Mouse (Mus musculus): Measurements from ENCODE around the gene Ubxn2a. TPM values are rescaled to one million over a fixed set of nuclear protein-coding genes. Genes with fewer than 3 reads are reported as not detected.

Gene Ubxn2a
- polyA plus RNA-seq, 1 experiment from 2014 or later: 28.4 TPM

DNA sequence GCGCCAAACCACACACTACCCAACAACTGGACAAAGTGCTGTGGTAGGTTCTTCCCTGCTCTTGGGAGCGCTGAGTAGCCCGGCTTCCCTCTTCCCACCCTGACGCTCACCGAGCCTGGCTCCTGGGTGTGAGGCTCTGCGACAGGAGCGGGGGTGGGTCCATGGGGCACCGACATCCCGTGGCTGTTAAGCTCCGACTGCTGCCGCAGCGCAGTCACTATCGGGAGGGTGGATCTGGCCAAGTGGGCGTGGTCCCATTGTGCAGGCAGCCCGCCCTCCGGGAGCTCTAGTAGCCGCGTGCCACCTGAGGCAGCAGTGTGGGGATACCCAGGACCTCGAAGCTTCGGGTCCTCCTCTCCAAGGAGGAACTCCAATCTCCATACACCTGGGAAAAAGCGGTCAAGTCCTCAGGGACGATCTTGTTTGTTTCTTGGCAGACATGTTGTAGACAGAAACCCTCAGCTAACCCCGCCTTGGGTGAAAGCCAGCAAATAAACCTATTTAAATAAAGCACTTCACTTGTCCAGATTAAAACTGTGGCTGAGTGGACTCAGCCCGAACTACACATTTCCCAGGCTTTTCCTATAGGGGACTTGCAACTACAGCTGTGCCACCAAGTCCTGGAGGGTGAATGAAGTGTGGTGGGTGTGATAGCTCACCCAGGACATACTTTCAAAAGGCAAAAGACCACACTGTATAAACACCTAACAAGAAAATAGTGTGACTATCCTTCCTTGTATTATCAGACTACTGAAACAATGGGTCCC is 33.2 kb downstream of the Ubxn2a start, which contains the start of gene Mfsd2b:
TSS of gene Mfsd2b (minus strand) at position 199 of the 767 bp plus-strand sequence.
- H3K27ac ChIP-seq: no peak within 1 kb of the TSS
- H3K9me3 ChIP-seq (replicated peaks): no peaks in the 10 kb centered on the region
- H3K4me1 ChIP-seq: peaks cover 11% of the 10 kb centered on the region; the same call in 1 of the 2 replicates
- H3K4me2 ChIP-seq: peak within 1 kb of the TSS; percentile 75
- peak; percentile 94 for ATAC-seq (replicated peaks; ENCODE audit: low FRiP score)
- H3K36me3 ChIP-seq: peaks cover 6% of the 10 kb centered on the region
- peak within 1 kb of the TSS; percentile 35 for H3K9ac ChIP-seq
- H3K27me3 ChIP-seq: peaks cover 10% of the 10 kb centered on the region; the same call in 1 of the 2 replicates
- 3% methylated on average over 24 of the region's 24 CpGs for WGBS
- H3K4me3 ChIP-seq (replicated peaks): peak within 1 kb of the TSS; percentile 36

DNA sequence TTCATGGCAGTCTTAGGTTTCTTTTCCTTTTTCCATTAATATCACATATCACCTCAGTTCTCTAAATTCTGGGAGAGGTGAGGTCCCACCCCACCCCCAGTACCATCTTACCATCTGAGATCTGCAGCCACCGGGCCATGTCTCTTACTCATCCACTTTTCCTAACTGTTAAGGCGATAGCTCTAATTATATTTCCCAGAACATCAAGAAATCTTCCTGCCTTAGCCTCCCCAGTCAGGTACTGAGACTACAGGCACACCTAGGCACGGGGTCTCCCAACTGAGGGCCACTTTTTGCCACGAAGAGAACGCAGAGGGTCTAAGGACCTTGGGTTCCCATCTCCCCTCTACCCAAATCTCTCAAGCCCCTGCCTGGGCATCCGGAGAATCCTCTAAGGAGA is 34.0 kb downstream of the Ubxn2a start:
- whole genome bisulfite sequencing: 78% methylated on average over 6 of the region's 6 CpGs
- peaks cover 11% of the 10 kb centered on the region; the same call in 1 of the 2 replicates for H3K4me1 ChIP-seq
- H3K4me2 ChIP-seq: peak overlapping the region; percentile 75
- no peak overlapping the region for H3K27ac ChIP-seq
- H3K4me3 ChIP-seq (replicated peaks): peak overlapping the region; percentile 36; the same call in 1 of the 2 replicates
- peaks cover 10% of the 10 kb centered on the region; the same call in 1 of the 2 replicates for H3K27me3 ChIP-seq
- no peaks in the 10 kb centered on the region for H3K9me3 ChIP-seq (replicated peaks)
- ATAC-seq (replicated peaks; ENCODE audit: low FRiP score): no peak
- no peak overlapping the region for H3K9ac ChIP-seq
- no peaks in the 10 kb centered on the region for H3K36me3 ChIP-seq

DNA sequence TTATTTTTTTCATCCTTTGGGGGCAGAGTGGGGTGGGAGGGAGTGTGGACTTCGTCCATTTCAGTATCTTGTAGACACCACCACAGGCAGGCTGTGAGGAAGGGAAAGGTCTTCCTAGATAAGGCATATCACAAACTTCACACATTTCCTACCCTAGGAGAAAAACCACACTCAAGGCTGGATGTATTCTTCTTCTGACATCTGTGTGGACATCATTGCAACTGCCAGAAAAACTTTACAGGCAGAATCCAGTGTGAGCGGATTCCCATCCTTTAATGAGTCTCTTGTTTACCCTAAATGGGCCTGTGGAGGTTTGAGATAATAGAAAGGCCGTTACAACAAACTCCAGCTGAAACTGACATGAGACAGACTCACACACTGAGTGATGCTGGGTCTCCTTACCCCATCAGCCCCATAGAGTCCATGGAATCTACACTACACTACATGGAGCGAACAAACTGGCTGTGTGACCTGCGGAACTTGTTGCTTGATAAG is 34.5 kb downstream of the Ubxn2a start:
- peaks cover 11% of the 10 kb centered on the region; the same call in 1 of the 2 replicates for H3K4me1 ChIP-seq
- no peaks in the 10 kb centered on the region for H3K9me3 ChIP-seq (replicated peaks)
- H3K4me2 ChIP-seq: no peak overlapping the region
- ATAC-seq (replicated peaks; ENCODE audit: low FRiP score): 0 out of 2 replicates have a peak, but pooled peaks have one; percentile 22
- no peak overlapping the region for H3K4me3 ChIP-seq (replicated peaks)
- no peaks in the 10 kb centered on the region for H3K36me3 ChIP-seq
- 84% methylated on average over 5 of the region's 5 CpGs for WGBS
- peaks cover 10% of the 10 kb centered on the region; the same call in 1 of the 2 replicates for H3K27me3 ChIP-seq
- no peak overlapping the region for H3K27ac ChIP-seq
- H3K9ac ChIP-seq: no peak overlapping the region

DNA sequence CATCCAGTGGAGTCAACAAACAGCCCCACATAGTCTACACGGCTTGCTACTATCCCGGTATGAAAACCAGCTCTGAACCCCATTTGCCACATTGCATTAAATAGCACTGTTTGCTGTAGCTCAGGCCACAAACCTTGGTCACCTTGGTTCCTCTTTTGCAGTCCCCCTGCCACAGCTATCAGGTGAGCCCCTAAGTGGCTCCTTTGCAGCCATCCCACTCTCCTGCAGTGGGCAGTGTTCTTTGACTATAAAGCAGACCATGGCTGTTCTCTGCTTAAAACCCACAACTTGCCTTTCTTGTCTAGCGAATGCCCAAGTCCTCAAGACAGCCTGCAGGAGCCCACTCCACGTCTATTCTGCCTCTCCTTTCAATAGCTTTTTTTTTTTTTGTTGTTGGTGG is 35.2 kb downstream of the Ubxn2a start:
- Histone ChIP-seq H3K9ac (no peak overlapping the region), H3K36me3 (no peaks in the 10 kb centered on the region), H3K4me2 (no peak overlapping the region), H3K27me3 (peaks cover 10% of the 10 kb centered on the region; the same call in 1 of the 2 replicates), H3K4me3 (replicated peaks) (no peak overlapping the region), H3K27ac (no peak overlapping the region), H3K9me3 (replicated peaks) (no peaks in the 10 kb centered on the region), H3K4me1 (peaks cover 11% of the 10 kb centered on the region; the same call in 1 of the 2 replicates)
- 69% methylated on average over 4 of the region's 4 CpGs for WGBS
- no peak for ATAC-seq (replicated peaks; ENCODE audit: low FRiP score)

DNA sequence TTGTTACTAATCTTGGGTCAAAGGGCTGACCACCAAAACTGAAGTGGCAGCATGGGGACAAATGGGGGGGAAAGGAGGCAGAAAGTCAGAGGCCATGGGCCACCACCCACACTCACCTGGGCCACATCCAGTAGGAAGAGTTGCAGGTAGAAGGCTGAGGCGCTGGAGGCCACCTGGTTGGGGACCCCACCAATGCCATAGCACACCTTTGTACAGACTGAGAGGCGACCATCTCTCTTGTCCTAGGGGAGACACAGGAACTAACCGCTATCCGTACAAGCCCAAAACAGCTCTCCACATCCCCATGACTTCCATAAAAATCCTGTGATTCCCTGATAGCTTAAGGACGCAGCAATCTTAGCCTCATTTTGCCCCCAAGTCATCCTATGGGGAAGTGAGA is 36.2 kb downstream of the Ubxn2a start:
- Histone ChIP-seq H3K27ac (no peak overlapping the region), H3K9ac (no peak overlapping the region), H3K9me3 (replicated peaks) (no peaks in the 10 kb centered on the region), H3K27me3 (peaks cover 10% of the 10 kb centered on the region; the same call in 1 of the 2 replicates), H3K4me2 (no peak overlapping the region), H3K4me1 (peaks cover 11% of the 10 kb centered on the region; the same call in 1 of the 2 replicates), H3K4me3 (replicated peaks) (no peak overlapping the region), H3K36me3 (no peaks in the 10 kb centered on the region)
- no peak for ATAC-seq (replicated peaks; ENCODE audit: low FRiP score)
- WGBS: 91% methylated on average over 5 of the region's 5 CpGs

DNA sequence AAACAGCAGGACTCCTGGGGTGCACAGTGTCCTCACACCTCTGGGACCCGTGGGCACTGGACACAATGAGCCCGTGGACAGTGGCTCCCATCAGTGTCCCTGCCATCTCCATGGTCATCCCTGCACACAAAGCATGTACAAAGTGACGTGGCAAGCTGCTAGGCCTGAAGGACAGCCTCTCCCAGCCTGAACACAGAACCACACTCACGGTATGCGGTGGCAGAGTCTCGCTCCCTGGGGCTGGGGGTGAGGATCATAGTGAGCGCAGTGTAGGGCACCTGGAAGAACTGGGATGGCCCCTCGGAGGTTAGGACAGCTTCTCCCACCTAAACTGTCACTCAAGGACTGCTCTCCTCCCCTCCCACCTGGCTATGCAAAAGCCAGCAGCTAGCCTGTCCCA is 38.6 kb downstream of the Ubxn2a start:
- no peak for ATAC-seq (replicated peaks; ENCODE audit: low FRiP score)
- Histone ChIP-seq H3K4me3 (replicated peaks) (no peak overlapping the region), H3K4me1 (peaks cover 10% of the 10 kb centered on the region), H3K27me3 (peaks cover 10% of the 10 kb centered on the region; the same call in 1 of the 2 replicates), H3K36me3 (no peaks in the 10 kb centered on the region), H3K9ac (no peak overlapping the region), H3K27ac (no peak overlapping the region), H3K4me2 (no peak overlapping the region), H3K9me3 (replicated peaks) (no peaks in the 10 kb centered on the region)
- WGBS: 75% methylated on average over 8 of the region's 8 CpGs

DNA sequence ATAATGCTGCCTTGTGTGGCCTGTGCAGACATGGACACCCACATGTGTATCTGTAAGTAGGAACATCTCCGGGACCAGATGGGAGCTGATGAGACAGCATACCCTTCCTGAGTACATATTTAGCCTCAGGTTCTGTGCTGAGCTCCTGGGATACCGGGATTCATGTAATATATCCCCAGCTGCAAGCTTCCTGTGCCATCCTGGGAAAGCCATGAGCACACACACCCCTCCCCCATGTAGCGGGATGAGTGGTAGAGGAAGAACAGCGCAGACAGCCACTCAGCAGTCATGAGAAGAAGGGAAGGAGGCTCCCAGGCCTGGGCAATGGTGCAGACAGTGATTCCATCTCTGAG is 43.2 kb downstream of the Ubxn2a start:
- no peaks in the 10 kb centered on the region for H3K27me3 ChIP-seq
- no peaks in the 10 kb centered on the region for H3K36me3 ChIP-seq
- H3K9me3 ChIP-seq (replicated peaks): no peaks in the 10 kb centered on the region
- 60% methylated on average over 4 of the region's 4 CpGs for WGBS
- ATAC-seq (replicated peaks; ENCODE audit: low FRiP score): peak; percentile 18; the same call in 1 of the 2 replicates
- no peak overlapping the region for H3K9ac ChIP-seq
- no peak overlapping the region for H3K4me3 ChIP-seq (replicated peaks)
- H3K4me1 ChIP-seq: peaks cover 13% of the 10 kb centered on the region
- peak overlapping the region; percentile 70; the same call in 1 of the 2 replicates for H3K27ac ChIP-seq
- H3K4me2 ChIP-seq: no peak overlapping the region

DNA sequence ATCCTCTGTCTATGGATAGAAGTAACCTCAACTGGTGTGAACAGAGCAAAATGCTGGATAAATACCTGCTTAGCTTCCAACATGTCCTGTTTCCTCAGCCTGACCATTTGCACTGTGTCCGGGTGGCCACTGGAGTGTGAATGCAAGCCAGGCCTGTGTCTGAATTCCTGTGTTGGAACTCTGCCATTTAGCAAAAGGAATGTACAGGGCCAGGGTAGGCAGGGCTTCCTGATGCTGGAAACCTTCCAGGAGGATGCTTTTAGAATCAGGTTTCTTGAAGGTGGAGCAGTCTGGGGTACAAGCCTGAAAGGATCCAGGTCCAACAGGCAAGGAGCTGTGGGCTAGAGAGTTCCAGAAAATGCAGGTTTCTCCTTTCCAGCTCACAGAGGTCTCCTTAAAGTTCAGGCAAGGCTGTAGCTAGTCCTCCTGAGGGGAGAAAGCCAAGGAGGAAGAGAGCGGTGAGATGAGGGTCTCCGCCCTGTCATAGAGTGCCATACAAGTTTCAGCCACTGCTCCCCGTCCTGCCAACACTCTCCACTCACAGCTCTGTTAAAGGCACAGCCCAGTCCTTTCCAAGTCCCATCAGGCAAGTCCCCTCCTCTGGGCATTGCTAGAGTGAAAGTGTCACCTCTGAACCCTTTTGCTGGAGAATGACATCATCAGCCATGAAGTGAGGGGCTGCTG is 43.7 kb downstream of the Ubxn2a start:
- Histone ChIP-seq H3K4me3 (replicated peaks) (no peak overlapping the region), H3K4me1 (peaks cover 15% of the 10 kb centered on the region), H3K27me3 (no peaks in the 10 kb centered on the region), H3K27ac (peak overlapping the region; percentile 70), H3K9ac (no peak overlapping the region), H3K36me3 (no peaks in the 10 kb centered on the region), H3K4me2 (no peak overlapping the region), H3K9me3 (replicated peaks) (no peaks in the 10 kb centered on the region)
- ATAC-seq (replicated peaks; ENCODE audit: low FRiP score): peak; percentile 81
- WGBS: 56% methylated on average over 4 of the region's 4 CpGs

DNA sequence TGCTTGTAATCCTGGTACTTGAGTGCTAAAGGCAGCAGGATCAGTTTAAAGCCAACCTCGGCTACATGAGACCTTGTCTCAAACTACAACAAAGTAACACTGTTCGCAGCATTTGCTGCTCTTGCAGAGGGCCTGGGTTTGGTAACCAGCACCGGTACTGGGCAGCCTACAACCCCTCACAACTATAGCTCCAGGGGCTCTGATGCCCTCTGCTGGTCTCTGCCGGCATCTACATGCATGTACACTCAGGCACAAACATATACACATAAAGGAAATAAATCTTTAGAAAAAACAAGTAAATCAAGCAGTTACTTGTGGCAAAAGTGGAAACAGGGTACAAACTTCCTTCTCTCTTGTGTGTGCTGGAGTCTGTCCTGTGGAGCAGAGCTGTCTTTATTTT is 44.8 kb downstream of the Ubxn2a start:
- ATAC-seq (replicated peaks; ENCODE audit: low FRiP score): no peak
- H3K27me3 ChIP-seq: no peaks in the 10 kb centered on the region
- 0 out of 2 replicates have a peak overlapping the region, but pooled peaks have one; percentile 70 for H3K27ac ChIP-seq
- H3K36me3 ChIP-seq: peaks cover 4% of the 10 kb centered on the region; the same call in 1 of the 2 replicates
- H3K4me3 ChIP-seq (replicated peaks): no peak overlapping the region
- no peak overlapping the region for H3K9ac ChIP-seq
- no peak overlapping the region for H3K4me2 ChIP-seq
- H3K9me3 ChIP-seq (replicated peaks): no peaks in the 10 kb centered on the region
- H3K4me1 ChIP-seq: peaks cover 15% of the 10 kb centered on the region
- WGBS: 91% methylated on average over 4 of the region's 4 CpGs

DNA sequence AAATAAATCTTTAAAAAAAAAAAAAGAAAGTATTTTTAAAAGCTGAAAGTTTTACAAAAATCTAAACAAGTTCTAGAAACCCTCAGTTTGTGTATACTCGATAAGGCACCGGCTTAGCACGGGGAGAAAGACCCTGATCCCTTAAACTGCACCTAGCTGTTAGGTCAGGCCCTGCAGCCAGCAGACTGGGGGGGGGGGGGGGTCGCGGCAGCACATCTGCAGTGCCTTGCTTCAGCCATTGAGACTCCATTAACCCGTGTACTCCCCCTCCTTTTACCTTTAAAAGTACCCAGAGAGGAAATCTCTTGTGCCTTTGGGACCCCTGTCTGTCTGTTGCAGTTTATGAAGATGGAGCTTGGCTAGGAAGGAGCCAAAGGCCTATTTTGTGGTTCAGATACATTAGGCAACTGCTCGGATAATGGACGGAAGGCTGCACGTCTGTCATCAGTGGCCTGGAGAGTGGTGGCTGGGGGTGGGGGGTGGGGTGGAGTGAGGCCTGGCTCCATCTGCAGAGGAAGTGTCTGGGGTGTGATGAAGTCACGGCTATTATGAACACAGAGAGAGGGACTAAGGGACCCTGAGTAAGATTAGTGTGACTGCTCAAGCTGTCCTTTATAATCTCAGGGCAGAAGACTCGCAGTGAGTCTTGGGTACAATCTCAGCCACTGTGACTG is 48.1 kb downstream of the Ubxn2a start:
- Histone ChIP-seq H3K4me2 (no peak overlapping the region), H3K9ac (no peak overlapping the region), H3K27me3 (no peaks in the 10 kb centered on the region), H3K4me1 (peaks cover 12% of the 10 kb centered on the region), H3K4me3 (replicated peaks) (no peak overlapping the region), H3K36me3 (peaks cover 25% of the 10 kb centered on the region), H3K9me3 (replicated peaks) (0 out of 2 replicates have a peak, but pooled peaks cover 3% of the 10 kb centered on the region), H3K27ac (no peak overlapping the region)
- 44% methylated on average over 11 of the region's 11 CpGs for WGBS
- ATAC-seq (replicated peaks; ENCODE audit: low FRiP score): no peak

DNA sequence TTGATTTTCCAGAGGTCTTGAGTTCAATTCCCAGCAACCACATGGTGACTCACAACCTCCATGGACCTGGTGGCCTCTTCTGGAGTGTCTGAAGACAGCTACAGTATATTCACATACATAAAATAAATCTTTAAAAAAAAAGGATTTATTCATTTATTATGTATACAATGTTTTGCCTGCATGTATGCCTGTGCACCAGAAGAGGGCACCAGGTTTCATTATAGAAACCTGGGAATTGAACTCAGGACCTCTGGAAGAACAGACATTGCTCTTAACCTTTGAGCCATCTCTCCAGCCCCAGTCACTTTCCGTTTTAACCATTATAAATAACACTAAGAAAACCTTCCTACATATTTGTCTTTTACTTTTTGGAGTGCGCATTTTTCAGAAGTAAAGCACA is 50.7 kb downstream of the Ubxn2a start:
- Histone ChIP-seq H3K36me3 (peaks cover 26% of the 10 kb centered on the region), H3K4me1 (peaks cover 3% of the 10 kb centered on the region; the same call in 1 of the 2 replicates), H3K4me2 (no peak overlapping the region), H3K9ac (no peak overlapping the region), H3K27me3 (no peaks in the 10 kb centered on the region), H3K4me3 (replicated peaks) (no peak overlapping the region), H3K27ac (no peak overlapping the region), H3K9me3 (replicated peaks) (0 out of 2 replicates have a peak, but pooled peaks cover 3% of the 10 kb centered on the region)
- WGBS: 89% methylated on average over 2 of the region's 2 CpGs
- ATAC-seq (replicated peaks; ENCODE audit: low FRiP score): no peak
